Mouse (Mus musculus): ENCODE data around the gene Celf5. TPM values are rescaled to one million over a fixed set of nuclear protein-coding genes. Genes with fewer than 3 reads are reported as not detected.

Celf5 gene
- total and polyA plus RNA-seq, 3 experiments, result 0.08 to 0.38 TPM; not detected in 1

- Histone ChIP-seq H3K27ac (ENCODE audit: control insufficient read depth, low read depth, low read length) (no peak overlapping the region), H3K36me3 (ENCODE audit: control insufficient read depth in 1 of 2, insufficient read depth in 2 of 2, low read length in 2 of 2) (no peaks in the 10 kb centered on the region; a peak in 1 of 4 replicates), H3K4me1 (ENCODE audit: control insufficient read depth in 1 of 2, insufficient read depth in 2 of 2, low read length in 2 of 2) (no peaks in the 10 kb centered on the region), H3K79me2 (ENCODE audit: control insufficient read depth, insufficient read depth, low read length, poor library complexity) (peaks cover 7% of the 10 kb centered on the region), H3K9ac (ENCODE audit: control insufficient read depth, low read depth, low read length, poor library complexity, severe bottlenecking) (no peak overlapping the region), H3K9me3 (replicated peaks; ENCODE audit: insufficient read depth, low read length) (no peaks in the 10 kb centered on the region), H3K4me3 (ENCODE audit: control insufficient read depth in 1 of 2, insufficient read depth in 1 of 2, low read depth in 2 of 2, low read length in 2 of 2) (no peak overlapping the region), H3K27me3 (ENCODE audit: control insufficient read depth in 1 of 2, insufficient read depth in 2 of 2, low read length in 2 of 2) (no peaks in the 10 kb centered on the region)
- TF ChIP-seq MEF2A (IDR thresholded peaks at IDR 0.05; ENCODE audit: extremely low read depth, insufficient replicate concordance, low read depth, low read length, poor library complexity, severe bottlenecking) (no peak), ELF1 (IDR thresholded peaks at IDR 0.05; ENCODE audit: low read depth, low read length) (no peak)
- DNase-seq (ENCODE audit: low read depth, low spot score), result no peak
These were observed 60.8 kb downstream of the Celf5 start for GRCm38 (mm10) chr10:81421797-81422100.

DNA sequence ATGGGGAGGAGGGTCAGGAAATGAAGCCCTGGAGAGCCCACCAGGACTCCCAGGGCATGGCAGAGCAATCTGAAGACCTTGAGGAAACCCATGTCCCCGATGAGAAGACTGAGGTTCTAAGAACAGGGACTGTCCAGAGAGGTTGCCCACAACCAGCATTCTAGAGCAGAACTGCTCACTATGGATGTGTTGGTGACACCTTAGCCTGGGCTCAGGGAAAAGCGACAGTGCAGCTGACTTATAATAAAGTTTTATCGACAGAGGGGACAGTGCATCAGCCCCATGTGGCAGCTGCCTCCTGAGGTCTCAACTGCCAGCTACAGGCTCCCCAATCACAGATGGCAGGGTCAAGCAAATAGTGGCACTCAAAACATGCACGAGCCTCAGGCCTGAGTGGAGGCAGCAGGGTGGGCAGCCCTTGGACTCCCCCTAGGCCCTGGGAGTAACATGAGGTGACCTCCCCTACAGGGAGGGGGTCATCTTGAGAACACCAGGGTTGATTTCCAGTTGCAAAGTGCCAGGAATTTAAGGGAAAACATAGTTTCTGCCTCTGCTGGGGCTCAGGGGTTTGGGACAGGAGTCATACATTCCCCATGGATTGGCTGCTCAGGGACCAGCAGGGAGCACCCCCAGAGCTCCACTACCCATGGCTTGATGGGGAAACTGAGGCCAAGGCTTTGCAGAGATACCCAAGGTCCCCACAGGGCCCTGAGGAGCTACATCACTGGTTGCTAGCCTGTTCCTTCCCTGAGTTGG lies 61.3 kb downstream of the Celf5 start:
- no peaks in the 10 kb centered on the region for H3K27me3 ChIP-seq (ENCODE audit: control insufficient read depth in 1 of 2, insufficient read depth in 2 of 2, low read length in 2 of 2)
- no peaks in the 10 kb centered on the region; a peak in 1 of 4 replicates for H3K36me3 ChIP-seq (ENCODE audit: control insufficient read depth in 1 of 2, insufficient read depth in 2 of 2, low read length in 2 of 2)
- H3K4me3 ChIP-seq (ENCODE audit: control insufficient read depth in 1 of 2, insufficient read depth in 1 of 2, low read depth in 2 of 2, low read length in 2 of 2), result no peak overlapping the region
- peaks cover 5% of the 10 kb centered on the region for H3K79me2 ChIP-seq (ENCODE audit: control insufficient read depth, insufficient read depth, low read length, poor library complexity)
- no peak overlapping the region for H3K27ac ChIP-seq (ENCODE audit: control insufficient read depth, low read depth, low read length)
- no peaks in the 10 kb centered on the region for H3K9me3 ChIP-seq (replicated peaks; ENCODE audit: insufficient read depth, low read length)
- TF ChIP-seq MXI1 (IDR thresholded peaks at IDR 0.05; ENCODE audit: low read depth, low read length) (no peak), MAZ (IDR thresholded peaks at IDR 0.05; ENCODE audit: low read depth, low read length) (no peak), ZNF384 (IDR thresholded peaks at IDR 0.05; ENCODE audit: low read depth, low read length) (no peak), E2F4 (IDR thresholded peaks at IDR 0.05; ENCODE audit: borderline replicate concordance, low read depth, low read length) (no peak), RCOR1 (IDR thresholded peaks at IDR 0.05; ENCODE audit: low read depth, low read length) (no peak), EP300 (IDR thresholded peaks at IDR 0.05; ENCODE audit: low read depth in 1 of 2, low read length in 2 of 2) (no peak), NELFE (IDR thresholded peaks at IDR 0.05; ENCODE audit: low read depth, low read length) (no peak), POLR2AphosphoS5 (IDR thresholded peaks at IDR 0.05; ENCODE audit: borderline replicate concordance, low read depth, low read length) (no peak)
- no peak for DNase-seq (ENCODE audit: low read depth, low spot score)
- H3K4me1 ChIP-seq (ENCODE audit: control insufficient read depth in 1 of 2, insufficient read depth in 2 of 2, low read length in 2 of 2), result no peaks in the 10 kb centered on the region
- H3K9ac ChIP-seq (ENCODE audit: control insufficient read depth, low read depth, low read length, poor library complexity, severe bottlenecking), result no peak overlapping the region

- Histone ChIP-seq H3K27ac (ENCODE audit: control insufficient read depth, low read depth, low read length) (no peak overlapping the region), H3K36me3 (ENCODE audit: control insufficient read depth in 1 of 2, insufficient read depth in 2 of 2, low read length in 2 of 2) (no peaks in the 10 kb centered on the region), H3K27me3 (ENCODE audit: control insufficient read depth in 1 of 2, insufficient read depth in 2 of 2, low read length in 2 of 2) (no peaks in the 10 kb centered on the region), H3K4me3 (ENCODE audit: control insufficient read depth in 1 of 2, insufficient read depth in 1 of 2, low read depth in 2 of 2, low read length in 2 of 2) (no peak overlapping the region), H3K9ac (ENCODE audit: control insufficient read depth, low read depth, low read length, poor library complexity, severe bottlenecking) (no peak overlapping the region), H3K4me1 (ENCODE audit: control insufficient read depth in 1 of 2, insufficient read depth in 2 of 2, low read length in 2 of 2) (no peaks in the 10 kb centered on the region), H3K9me3 (replicated peaks; ENCODE audit: insufficient read depth, low read length) (no peaks in the 10 kb centered on the region), H3K79me2 (ENCODE audit: control insufficient read depth, insufficient read depth, low read length, poor library complexity) (peaks cover 1% of the 10 kb centered on the region; the same call in 1 of the 2 replicates)
- no peak for TF ChIP-seq BHLHE40 (IDR thresholded peaks at IDR 0.05; ENCODE audit: borderline replicate concordance, low read depth, low read length)
- TF ChIP-seq TBP (IDR thresholded peaks at IDR 0.05; ENCODE audit: low read depth, low read length), result no peak
- TF ChIP-seq ETS1 (IDR thresholded peaks at IDR 0.05; ENCODE audit: low read depth, low read length), result no peak
- TF ChIP-seq CTCF (IDR thresholded peaks at IDR 0.05 in 2 of 3, conservative IDR thresholded peaks at IDR 0.05 in 1 of 3; ENCODE audit: control insufficient read depth in 1 of 3, insufficient read depth in 1 of 3, low read depth in 2 of 3, low read length in 3 of 3, poor library complexity in 1 of 3, severe bottlenecking in 1 of 3), result no peak
- TF ChIP-seq MEF2A (IDR thresholded peaks at IDR 0.05; ENCODE audit: extremely low read depth, insufficient replicate concordance, low read depth, low read length, poor library complexity, severe bottlenecking), result no peak
- no peak for TF ChIP-seq ZKSCAN1 (IDR thresholded peaks at IDR 0.05; ENCODE audit: low read depth, low read length)
- TF ChIP-seq NRF1 (IDR thresholded peaks at IDR 0.05; ENCODE audit: insufficient read depth, low read depth, low read length, poor library complexity, severe bottlenecking), result no peak
- TF ChIP-seq MXI1 (IDR thresholded peaks at IDR 0.05; ENCODE audit: low read depth, low read length), result no peak
- TF ChIP-seq TCF12 (IDR thresholded peaks at IDR 0.05; ENCODE audit: low read depth, low read length), result no peak
- no peak for TF ChIP-seq MAZ (IDR thresholded peaks at IDR 0.05; ENCODE audit: low read depth, low read length)
- DNase-seq (ENCODE audit: low read depth, low spot score), result no peak
These were observed 62.2 kb downstream of the Celf5 start for GRCm38 (mm10) chr10:81420191-81420767.
